Mouse (Mus musculus) layer of hippocampus, adult 9-11 months (tissue): ENCODE results near the gene Mgat5b.

Experiments used
- DNase-seq: peaks from one replicate; pipeline ENCODE4 v3.0.0; 2022

Gene Mgat5b

DNA sequence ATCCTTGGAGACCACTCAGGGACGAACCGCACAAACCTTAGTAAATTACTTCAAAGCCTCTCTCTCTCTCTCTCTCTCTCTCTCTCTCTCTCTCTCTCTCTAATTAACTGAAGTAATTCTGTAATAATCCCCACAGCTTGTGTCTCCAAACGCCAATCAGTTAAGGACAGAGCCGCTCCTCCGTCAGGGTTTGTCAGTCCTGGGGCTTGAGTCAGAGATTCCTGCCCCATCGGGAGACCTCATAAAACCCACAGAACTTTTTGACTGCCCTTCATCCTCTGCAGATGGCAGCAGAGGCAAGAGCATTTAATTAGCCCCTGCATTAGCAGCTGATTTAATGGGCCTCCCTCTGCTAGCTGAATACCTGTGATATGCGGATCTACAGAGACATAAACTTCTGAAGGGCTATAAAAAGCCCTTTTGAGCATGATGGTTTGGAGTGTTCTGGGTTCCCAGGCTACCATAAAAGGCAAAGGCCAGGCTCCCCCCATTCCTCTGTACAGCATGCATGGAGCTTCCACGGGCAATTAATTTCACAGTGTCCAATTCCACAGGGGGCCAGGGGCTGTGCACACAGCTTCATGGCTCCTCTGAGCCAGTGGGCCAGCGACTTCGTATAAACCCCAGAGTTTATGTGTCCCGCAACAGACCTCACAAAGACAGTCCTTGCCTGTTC, 117.1 kb downstream of the Mgat5b start:
- DNase-seq, result no peak
